Mouse (Mus musculus) hematopoietic stem cell, adult 5-6 weeks (primary cell): ENCODE results near the gene Pxn. TPM values are rescaled to one million over a fixed set of nuclear protein-coding genes. Genes with fewer than 3 reads are reported as not detected.
"Not testable (repeated sequence)": the region's sequence is repeated elsewhere in the genome, so short reads cannot be mapped to it uniquely, and the experiment has no call there.

ENCODE experiments used
- ATAC-seq, 2 experiments: fragments of 125-278 bp in 1 of 2; replicated peaks in 1 of 2; 2 replicates each; pipeline ENCODE4 v1.8.0; 2016 to 2017; ENCODE audit warnings: inconsistent platforms in 2 of 2, mild to moderate bottlenecking in 2 of 2, moderate number of reproducible peaks in 2 of 2, low read depth in 1 of 2, moderate TSS enrichment in 1 of 2; ENCODE audit not compliant: low FRiP score in 2 of 2, poor library complexity in 2 of 2, severe bottlenecking in 2 of 2, insufficient read depth in 1 of 2, low TSS enrichment in 1 of 2
- total RNA-seq: library from RNA; stranded (forward); fragments of 172-1452, 232-1000 nt; gene quantifications from 2 replicates; pipeline ENCODE4 v1.2.3, GENCODE M21; 2017

The Pxn gene
- total RNA-seq, 1 experiment from 2014 or later: 118 TPM

- peak; percentile 92 to 93 for ATAC-seq
Measured at GRCm38 (mm10) chr5:115483947-115484920, 22.2 kb upstream of the Pxn start, which contains the start of gene Sirt4. Sirt4 (minus strand) TSS chr5:115484725.

- no peak for ATAC-seq
Measured at GRCm38 (mm10) chr5:115484996-115485395, 21.5 kb upstream of the Pxn start.

- no peak for ATAC-seq
Measured at GRCm38 (mm10) chr5:115485489-115486205, 20.8 kb upstream of the Pxn start.

GRCm38 (mm10) chr5:115486726-115487125, 19.8 kb upstream of the Pxn start:
- ATAC-seq: no peak

- ATAC-seq: no peak
Measured at GRCm38 (mm10) chr5:115487353-115487752, 19.1 kb upstream of the Pxn start.

DNA sequence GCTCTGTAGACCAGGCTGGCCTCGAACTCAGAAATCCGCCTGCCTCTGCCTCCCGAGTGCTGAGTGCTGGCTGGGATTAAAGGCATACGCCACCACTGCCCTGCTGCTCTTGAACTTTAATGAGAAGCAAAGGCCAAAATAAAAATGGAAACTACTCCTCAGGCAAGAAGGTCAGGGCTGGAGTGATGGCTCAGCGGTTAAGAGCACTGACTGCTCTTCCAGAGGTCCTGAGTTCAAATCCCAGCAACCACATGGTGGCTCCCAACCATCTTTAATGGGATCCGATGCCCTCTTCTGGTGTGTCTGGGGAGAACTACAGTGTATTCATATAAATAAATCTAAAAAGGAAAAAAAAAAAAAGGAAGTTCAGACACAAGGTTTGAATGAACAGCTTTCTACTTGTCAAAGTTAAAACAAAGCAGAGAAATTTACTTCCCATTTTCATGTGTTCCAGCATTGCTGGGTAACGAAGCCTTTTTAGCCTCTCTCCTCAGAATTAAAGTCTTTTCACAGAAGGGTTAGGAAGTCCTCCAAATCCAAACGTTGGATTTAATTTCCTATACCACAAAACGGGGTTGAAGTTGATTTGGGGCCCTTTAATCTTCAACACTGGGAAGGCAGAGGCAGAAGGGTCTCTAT, 18.4 kb upstream of the Pxn start:
- ATAC-seq: no peak

DNA sequence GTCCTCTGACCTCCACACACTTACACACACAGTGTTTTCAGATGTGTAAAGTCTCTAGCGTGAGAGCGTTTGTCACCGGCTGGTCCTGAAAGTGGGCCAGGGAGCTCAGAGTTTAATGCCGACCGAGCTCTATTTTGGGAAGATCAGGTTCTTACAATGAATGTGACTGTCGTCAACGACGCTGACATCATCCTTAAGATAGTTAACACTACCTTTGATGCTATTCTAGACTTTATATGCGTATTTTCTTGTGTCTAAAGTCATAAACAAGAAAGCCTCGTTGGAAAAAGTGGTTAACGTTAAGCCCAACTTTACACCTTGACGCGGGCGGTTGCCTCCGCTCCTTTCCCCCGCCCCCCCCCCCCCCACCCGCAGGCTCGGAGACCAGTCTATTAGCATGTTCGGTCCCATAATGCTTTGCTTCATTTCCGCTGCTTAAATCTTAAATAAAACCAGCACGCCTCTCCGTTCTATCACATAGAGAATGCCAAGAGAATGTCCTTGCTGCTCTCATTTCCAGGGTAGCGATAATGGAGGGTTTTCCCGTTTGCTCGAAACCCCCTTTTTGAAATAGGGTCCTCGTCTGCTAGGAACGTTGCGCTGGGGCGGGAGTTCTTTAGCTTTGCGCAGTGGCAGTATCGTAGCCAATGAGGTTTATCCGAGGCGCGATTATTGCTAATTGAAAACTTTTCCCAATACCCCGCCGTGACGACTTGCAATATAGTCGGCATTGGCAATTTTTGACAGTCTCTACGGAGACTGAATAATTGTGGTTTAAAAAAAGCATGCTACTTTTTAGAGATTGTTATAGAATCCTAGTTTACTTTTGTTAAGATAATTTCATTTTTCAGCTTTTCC, 17.4 kb upstream of the Pxn start:
- ATAC-seq: peak; percentile 26 to 32

DNA sequence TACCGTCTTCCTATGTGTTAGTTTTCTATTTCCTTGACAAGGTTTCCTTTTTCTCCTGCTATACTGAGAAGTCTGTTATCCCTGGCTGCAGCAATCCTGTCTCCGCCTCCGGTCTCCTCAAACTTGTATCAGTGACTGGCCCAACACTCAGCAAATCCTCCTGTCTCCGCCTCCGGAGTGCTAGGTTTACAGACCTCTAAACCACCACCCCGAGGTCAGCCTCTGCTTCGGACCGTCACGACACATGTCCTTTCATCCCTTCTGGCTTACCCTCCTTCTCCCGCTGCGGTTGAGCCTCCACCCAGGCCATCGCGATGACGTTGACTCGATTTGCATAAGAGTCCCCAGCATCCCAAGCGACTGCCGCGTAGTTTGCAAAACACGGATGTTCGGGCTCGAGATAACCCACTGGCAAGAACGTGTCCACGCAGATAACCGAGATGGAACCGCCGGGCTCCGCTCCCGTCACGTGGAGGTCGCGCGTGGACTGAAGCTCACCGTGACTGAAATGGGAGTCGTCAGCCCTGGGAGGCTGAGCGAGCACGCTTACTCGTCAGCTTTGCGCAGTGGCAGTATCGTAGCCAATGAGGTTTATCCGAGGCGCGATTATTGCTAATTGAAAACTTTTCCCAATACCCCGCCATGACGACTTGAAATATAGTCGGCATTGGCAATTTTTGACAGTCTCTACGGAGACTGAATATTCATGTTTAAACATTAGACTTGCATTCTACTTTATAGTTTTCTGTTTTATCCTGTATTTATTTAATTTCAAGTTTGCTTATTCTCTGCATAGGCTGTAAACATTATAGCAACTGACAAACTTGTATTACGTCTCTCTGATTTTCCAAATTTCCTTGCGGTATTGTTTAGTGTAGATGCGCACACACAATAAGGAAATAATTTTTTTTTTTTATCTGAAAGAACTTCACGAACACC, 16.5 kb upstream of the Pxn start:
- ATAC-seq: peak; percentile 77 to 83

- peak in 1 of 2 experiments; percentile 2; a peak in 1 of 4 replicates for ATAC-seq
Measured at GRCm38 (mm10) chr5:115490638-115491000, 15.9 kb upstream of the Pxn start.

GRCm38 (mm10) chr5:115491076-115491475, 15.4 kb upstream of the Pxn start:
- ATAC-seq: no peak

GRCm38 (mm10) chr5:115491771-115492322, 14.6 kb upstream of the Pxn start:
- peak; percentile 5 to 6; a peak in 2 of 4 replicates for ATAC-seq

GRCm38 (mm10) chr5:115492711-115493335, 13.7 kb upstream of the Pxn start:
- ATAC-seq: no peak

GRCm38 (mm10) chr5:115493441-115493840, 13.0 kb upstream of the Pxn start:
- ATAC-seq: no peak

- not testable (repeated sequence) for ATAC-seq
Measured at GRCm38 (mm10) chr5:115495618-115496017, 10.9 kb upstream of the Pxn start.

DNA sequence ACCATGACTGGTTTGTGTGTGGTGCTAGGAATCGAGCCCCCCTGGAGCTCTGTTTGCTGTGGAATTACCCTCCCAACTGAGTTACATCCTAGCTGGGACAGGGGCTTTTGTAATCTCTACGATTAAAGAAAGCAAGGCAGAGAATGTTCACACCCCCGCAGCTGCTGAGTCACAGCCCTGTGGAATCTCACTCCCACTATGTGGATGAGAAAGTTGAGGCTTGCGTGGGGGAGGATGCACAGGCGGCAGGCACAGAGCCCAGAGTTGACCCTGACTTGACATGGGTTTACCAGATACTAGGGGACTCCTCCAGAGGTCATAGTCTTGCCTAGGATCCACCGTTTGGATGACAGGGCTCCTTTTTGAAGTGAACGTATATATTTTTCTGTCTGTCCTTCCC, 9.4 kb upstream of the Pxn start:
- ATAC-seq: no peak
